Mouse (Mus musculus): ENCODE measurements around the gene Golga4. TPM values are rescaled to one million over a fixed set of nuclear protein-coding genes. Genes with fewer than 3 reads are reported as not detected.
"Not testable (repeated sequence)": the region's sequence is repeated elsewhere in the genome, so short reads cannot be mapped to it uniquely, and the experiment has no call there.

Golga4 gene
- polyA plus RNA-seq, 1 experiment from 2014 or later, result 67.5 TPM

DNA sequence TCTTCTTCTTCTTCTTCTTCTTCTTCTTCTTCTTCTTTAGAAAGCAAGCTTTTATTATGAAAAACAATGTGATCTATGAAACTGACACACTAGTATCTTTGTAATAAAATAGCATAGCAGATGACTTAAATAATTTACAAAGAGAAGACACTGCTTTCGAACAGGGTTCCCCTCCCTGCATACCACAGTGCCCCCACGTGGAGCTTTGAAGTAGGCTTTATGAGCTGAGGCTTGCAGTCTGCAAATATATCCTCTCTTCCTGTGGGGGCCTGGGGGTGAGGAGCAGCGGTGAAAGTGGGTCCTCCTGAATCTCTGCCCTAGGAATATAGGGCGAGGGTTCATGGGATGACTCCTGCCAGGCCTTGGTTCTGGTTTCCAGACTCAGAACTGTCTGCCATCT, 64.8 kb downstream of the Golga4 start:
- WGBS (ENCODE audit: missing documents), result 90% methylated on average over 4 of the region's 4 CpGs
- no peak overlapping the region for H3K27ac ChIP-seq
- H3K4me3 ChIP-seq (ENCODE audit: inconsistent target), result no peak overlapping the region
- H3K36me3 ChIP-seq (ENCODE audit: inconsistent target), result peaks cover 86% of the 10 kb centered on the region
- H3K79me2 ChIP-seq (ENCODE audit: inconsistent target), result no peaks in the 10 kb centered on the region

DNA sequence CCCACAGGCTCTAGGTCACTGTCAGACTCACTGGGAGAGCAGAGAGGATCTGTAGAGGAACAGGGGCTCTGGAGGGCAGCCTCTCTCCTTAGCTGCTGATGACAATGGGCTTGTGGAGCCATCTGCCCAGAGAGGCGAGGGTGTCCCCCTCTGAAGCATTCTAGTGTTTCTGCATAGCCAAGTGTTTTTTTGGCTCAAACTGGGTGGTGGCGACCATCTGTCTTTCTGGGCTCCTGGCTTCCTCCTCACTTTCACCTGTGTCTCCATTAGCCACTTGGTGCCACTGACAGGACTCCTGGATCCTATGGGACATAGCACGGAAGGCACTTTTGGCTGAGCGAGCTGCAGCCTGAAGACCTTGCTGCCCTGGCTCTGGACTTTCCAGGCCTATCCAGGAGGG, 65.6 kb downstream of the Golga4 start:
- no peak overlapping the region for H3K27ac ChIP-seq
- H3K79me2 ChIP-seq (ENCODE audit: inconsistent target), result no peaks in the 10 kb centered on the region
- peaks cover 86% of the 10 kb centered on the region for H3K36me3 ChIP-seq (ENCODE audit: inconsistent target)
- no peak overlapping the region for H3K4me3 ChIP-seq (ENCODE audit: inconsistent target)
- WGBS (ENCODE audit: missing documents), result 94% methylated on average over 4 of the region's 4 CpGs

DNA sequence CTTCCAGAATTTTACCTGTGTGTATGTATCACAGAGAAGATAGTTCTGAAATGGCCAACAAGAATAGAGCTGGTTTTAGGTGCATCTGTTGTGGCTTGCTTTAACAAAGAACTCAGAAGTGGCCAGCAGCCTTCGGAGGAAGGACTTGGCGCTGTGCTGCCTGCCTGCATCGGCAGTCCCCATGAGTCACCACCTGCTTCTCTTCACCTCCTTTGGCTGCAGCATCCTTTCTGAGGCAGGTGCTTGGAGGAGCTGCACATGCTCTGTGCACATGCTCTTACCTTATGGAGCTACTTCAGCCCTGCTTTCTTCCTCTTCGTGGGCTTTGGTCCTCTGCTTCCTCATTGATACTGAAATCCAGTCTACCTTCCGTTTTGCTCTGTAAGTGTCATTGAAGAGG, 68.8 kb downstream of the Golga4 start:
- WGBS (ENCODE audit: missing documents), result 78% methylated on average over 5 of the region's 5 CpGs
- H3K79me2 ChIP-seq (ENCODE audit: inconsistent target), result no peaks in the 10 kb centered on the region
- H3K27ac ChIP-seq, result no peak overlapping the region
- no peak overlapping the region for H3K4me3 ChIP-seq (ENCODE audit: inconsistent target)
- H3K36me3 ChIP-seq (ENCODE audit: inconsistent target), result peaks cover 85% of the 10 kb centered on the region

DNA sequence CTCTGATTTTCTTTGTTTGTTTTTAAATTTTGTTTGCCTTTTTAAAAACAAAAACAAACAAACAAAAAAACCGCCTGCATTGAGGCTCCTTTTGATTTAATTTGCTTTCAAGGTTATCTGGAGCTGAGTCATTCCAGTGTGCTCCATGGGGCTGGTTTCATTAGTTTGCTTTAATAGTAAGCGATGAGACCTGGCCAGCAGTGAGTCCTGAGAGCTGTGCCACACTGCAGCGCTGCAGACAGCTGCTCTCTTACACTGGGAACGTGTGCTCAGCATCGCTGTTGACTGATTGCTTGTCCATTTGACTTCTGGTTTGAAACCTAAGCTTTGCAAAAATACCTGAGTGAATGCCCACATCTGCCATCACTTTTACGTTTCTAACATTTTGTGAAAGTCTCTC, 74.3 kb downstream of the Golga4 start:
- Histone ChIP-seq H3K27ac (no peak overlapping the region), H3K79me2 (ENCODE audit: inconsistent target) (no peaks in the 10 kb centered on the region), H3K4me3 (ENCODE audit: inconsistent target) (no peak overlapping the region), H3K36me3 (ENCODE audit: inconsistent target) (peaks cover 70% of the 10 kb centered on the region)
- WGBS (ENCODE audit: missing documents), result 95% methylated on average over 6 of the region's 6 CpGs

DNA sequence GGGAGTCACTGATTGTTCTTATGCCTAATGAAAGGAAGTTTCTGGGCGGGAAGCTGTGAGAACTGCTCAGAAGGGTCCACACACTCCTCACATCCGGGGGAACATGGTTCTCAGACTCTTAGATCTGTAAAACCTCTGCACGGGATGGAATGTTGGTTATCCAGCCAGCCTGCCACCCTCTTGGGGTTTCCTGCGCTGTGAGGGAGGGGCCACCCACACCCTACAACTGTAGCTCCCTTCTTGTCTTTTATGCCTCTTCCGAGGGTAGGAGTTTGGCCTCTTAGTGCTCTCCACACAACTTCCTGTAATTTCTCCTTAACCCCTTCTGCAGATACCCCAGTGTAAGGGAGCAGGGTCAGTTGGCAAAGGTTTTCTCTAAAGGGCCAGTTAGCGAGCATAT, 76.7 kb downstream of the Golga4 start:
- Histone ChIP-seq H3K4me3 (ENCODE audit: inconsistent target) (no peak overlapping the region), H3K27ac (no peak overlapping the region), H3K36me3 (ENCODE audit: inconsistent target) (peaks cover 47% of the 10 kb centered on the region), H3K79me2 (ENCODE audit: inconsistent target) (no peaks in the 10 kb centered on the region)
- 42% methylated on average over 6 of the region's 6 CpGs for WGBS (ENCODE audit: missing documents)

DNA sequence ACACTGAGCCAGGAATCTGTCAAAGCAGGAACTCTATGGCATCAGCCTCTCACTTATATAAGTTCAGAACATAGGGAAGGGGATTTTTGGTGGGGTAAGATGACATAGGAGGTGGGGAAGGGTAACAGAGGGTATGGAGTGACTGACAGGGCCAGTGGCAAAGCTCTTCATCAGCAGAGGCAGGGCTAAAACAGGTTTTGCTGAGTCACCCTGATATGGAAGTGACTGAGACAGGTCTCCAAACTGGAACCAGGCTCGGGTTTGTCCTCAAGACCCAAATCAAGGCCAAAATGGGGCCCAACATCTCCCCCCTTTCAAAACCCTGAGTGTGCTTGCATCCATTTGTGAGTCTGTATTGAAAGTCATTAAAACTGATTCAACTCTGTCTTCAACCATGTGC, 78.8 kb downstream of the Golga4 start:
- Histone ChIP-seq H3K27ac (no peak overlapping the region), H3K36me3 (ENCODE audit: inconsistent target) (peaks cover 27% of the 10 kb centered on the region), H3K4me3 (ENCODE audit: inconsistent target) (no peak overlapping the region), H3K79me2 (ENCODE audit: inconsistent target) (no peaks in the 10 kb centered on the region)
- WGBS (ENCODE audit: missing documents), result 0% methylated on average over 1 of the region's 1 CpGs

DNA sequence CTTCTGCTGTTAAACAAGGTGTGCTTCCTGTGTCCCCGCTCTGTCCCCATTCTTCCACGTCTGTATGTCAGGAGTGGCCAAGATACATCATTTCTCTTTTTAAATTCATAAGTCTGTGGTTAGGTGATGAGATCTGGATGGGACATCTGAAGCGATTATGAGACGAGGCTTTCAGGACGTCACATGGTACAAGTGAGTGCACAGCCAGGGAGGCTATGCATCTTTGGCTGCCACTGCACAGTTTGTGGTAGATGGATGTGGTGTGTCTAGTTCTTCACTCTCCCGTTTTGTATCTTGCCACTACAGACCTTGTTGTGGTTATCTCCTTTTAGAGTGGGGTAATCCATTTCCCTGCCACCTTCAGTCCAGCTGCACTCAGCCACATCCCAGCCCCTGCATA, 79.9 kb downstream of the Golga4 start:
- no peak overlapping the region for H3K27ac ChIP-seq

DNA sequence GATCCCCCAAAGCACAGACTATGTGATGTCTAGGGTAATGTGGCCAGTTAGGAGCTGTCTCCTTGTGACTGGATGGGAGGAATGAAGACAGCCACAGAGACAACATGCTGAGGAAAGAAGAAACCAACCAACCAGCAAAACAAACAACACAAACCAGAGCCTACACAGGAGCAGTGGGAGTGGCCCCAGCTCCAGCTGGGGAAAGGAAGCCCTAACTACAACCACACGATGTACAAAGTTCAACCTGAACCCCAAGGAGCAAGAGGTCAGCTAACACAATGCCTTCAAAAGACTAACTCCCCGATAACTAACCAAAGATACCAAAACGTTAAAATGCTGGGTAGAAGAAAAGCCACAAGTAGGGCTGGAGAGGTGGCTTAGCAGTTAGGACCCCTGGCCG, 81.0 kb downstream of the Golga4 start:
- Histone ChIP-seq H3K4me3 (ENCODE audit: inconsistent target) (no peak overlapping the region), H3K36me3 (ENCODE audit: inconsistent target) (peaks cover 8% of the 10 kb centered on the region; the same call in 1 of the 2 replicates), H3K79me2 (ENCODE audit: inconsistent target) (no peaks in the 10 kb centered on the region), H3K27ac (no peak overlapping the region)
- 71% methylated on average over 4 of the region's 4 CpGs for WGBS (ENCODE audit: missing documents)

More for the DNA sequence above, 79.9 kb downstream of the Golga4 start:
- Histone ChIP-seq H3K79me2 (ENCODE audit: inconsistent target) (no peaks in the 10 kb centered on the region), H3K4me3 (ENCODE audit: inconsistent target) (no peak overlapping the region), H3K36me3 (ENCODE audit: inconsistent target) (peaks cover 17% of the 10 kb centered on the region)
- WGBS (ENCODE audit: missing documents), result 70% methylated on average over 6 of the region's 6 CpGs

DNA sequence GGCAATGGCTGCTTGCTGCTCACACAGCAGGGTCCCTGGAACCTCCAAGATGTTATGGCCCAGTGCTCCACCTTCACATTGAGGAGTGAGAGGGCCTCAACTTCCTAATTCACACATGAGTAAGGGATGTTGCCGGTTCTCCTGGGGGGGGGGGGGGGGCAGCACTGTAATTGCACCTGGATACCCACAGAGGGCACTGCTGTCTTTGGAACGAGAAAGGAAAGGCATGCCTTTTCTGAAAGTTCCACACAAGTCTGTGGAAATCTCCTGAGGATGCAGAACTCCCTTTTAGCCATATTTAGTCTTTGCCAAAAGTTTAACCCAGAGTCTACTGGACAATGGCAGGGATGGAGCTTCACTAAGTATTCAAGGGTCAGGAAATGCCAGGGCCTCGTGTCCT, 83.2 kb downstream of the Golga4 start:
- WGBS (ENCODE audit: missing documents), result 21% methylated on average over 3 of the region's 3 CpGs
- Histone ChIP-seq H3K36me3 (ENCODE audit: inconsistent target) (no peaks in the 10 kb centered on the region), H3K27ac (no peak overlapping the region)

DNA sequence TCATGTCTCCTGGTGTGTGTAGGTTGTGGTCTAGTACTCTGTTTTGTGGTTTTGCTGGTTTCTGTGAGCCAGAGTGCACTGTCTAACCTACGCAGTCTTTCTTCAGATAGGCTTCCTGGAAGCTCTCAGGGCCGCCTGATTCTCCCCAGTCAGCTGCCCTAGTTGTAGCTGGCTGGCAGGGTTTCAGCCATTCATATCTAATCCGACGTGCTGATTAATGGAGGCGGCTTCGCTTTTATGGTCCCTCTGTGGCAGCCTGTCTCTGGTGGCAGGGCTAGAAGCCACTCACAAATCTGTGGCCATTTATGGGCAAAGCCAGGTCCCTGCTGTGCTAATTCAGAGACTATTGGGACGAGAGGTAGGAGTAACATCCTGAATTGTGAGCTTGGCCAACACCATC, 84.2 kb downstream of the Golga4 start:
- 68% methylated on average over 7 of the region's 7 CpGs for WGBS (ENCODE audit: missing documents)
- no peak overlapping the region for H3K4me3 ChIP-seq (ENCODE audit: inconsistent target)
- H3K36me3 ChIP-seq (ENCODE audit: inconsistent target), result no peaks in the 10 kb centered on the region
- H3K79me2 ChIP-seq (ENCODE audit: inconsistent target), result no peaks in the 10 kb centered on the region
- H3K27ac ChIP-seq, result no peak overlapping the region

More for the DNA sequence above, 83.2 kb downstream of the Golga4 start:
- Histone ChIP-seq H3K4me3 (ENCODE audit: inconsistent target) (no peak overlapping the region), H3K79me2 (ENCODE audit: inconsistent target) (no peaks in the 10 kb centered on the region)

DNA sequence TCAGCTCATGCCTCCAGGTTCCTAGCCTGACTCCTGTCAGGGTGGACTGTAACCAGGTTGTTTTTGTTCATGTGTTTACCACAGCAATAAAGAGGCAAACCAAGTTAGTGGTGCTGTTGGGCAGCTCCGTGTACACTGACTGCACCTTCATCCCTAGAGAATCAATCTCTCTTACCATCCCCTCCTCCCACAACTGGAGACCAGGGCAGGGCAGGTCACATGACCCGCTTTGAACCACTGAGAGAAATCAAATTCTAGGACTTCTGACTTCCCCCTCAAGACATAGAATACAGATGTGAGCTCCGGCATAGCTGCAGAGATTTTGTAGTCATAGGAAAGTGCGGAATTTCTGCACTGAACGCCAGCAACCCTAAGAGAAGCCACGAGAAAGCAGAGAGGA, 85.6 kb downstream of the Golga4 start:
- no peak overlapping the region for H3K4me3 ChIP-seq (ENCODE audit: inconsistent target)
- 89% methylated on average over 6 of the region's 6 CpGs for WGBS (ENCODE audit: missing documents)
- H3K79me2 ChIP-seq (ENCODE audit: inconsistent target), result no peaks in the 10 kb centered on the region
- no peaks in the 10 kb centered on the region for H3K36me3 ChIP-seq (ENCODE audit: inconsistent target)
- no peak overlapping the region for H3K27ac ChIP-seq

DNA sequence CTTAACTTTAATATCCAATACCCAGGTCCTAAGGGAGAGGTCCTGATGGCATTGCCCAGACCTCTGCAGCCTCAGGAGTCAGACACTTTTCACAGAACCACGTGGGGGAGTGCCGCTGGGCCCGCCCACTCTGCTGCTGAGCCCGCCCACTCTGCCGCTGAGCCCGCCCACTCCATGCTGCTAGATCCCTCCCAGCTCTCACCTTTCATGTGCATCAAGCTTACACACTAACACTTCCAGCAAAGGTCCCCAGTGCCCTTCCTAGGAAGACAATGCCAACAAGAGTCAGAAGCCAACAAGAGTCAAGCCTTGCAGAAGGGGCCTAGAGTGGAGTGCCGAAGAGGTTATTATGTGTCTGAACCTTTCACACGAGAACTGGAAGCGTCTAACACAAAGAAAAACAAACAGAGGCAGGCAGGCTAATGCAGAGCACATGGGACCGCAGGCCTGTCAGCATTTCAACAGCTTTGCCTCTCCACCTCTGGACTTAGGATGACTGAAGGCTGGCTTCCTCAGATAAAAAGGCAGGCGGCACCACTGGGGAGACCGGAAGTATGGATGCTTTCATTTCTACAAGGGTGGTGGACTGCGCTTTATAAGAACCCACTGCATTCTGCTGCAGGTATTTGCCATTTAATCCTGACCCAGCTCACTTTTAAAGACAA, 86.7 kb downstream of the Golga4 start:
- no peak overlapping the region for H3K4me3 ChIP-seq (ENCODE audit: inconsistent target)
- no peaks in the 10 kb centered on the region for H3K36me3 ChIP-seq (ENCODE audit: inconsistent target)
- 58% methylated on average over 12 of the region's 13 CpGs for WGBS (ENCODE audit: missing documents)
- no peaks in the 10 kb centered on the region for H3K79me2 ChIP-seq (ENCODE audit: inconsistent target)
- no peak overlapping the region for H3K27ac ChIP-seq

DNA sequence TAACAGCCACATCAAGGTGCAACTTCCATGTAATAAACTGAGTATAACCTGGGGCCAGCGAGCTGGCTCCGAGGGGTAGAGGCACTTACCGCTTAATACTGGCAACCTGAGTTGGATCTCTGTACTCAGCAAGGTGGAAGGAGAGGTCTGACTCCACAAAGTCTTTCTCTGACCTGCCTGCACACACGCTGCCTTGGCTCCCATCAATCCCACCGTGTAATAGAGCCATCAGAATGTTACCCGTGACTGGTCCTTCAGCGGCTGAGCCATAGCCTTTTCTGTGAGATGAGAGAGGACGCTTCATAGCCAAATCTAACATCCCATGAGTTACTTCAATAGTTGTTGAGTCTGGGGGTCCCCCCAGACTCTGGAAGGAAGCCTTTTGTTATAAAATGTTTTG, 87.4 kb downstream of the Golga4 start:
- Histone ChIP-seq H3K27ac (no peak overlapping the region), H3K79me2 (ENCODE audit: inconsistent target) (no peaks in the 10 kb centered on the region), H3K4me3 (ENCODE audit: inconsistent target) (no peak overlapping the region), H3K36me3 (ENCODE audit: inconsistent target) (no peaks in the 10 kb centered on the region)
- 96% methylated on average over 8 of the region's 8 CpGs for WGBS (ENCODE audit: missing documents)

DNA sequence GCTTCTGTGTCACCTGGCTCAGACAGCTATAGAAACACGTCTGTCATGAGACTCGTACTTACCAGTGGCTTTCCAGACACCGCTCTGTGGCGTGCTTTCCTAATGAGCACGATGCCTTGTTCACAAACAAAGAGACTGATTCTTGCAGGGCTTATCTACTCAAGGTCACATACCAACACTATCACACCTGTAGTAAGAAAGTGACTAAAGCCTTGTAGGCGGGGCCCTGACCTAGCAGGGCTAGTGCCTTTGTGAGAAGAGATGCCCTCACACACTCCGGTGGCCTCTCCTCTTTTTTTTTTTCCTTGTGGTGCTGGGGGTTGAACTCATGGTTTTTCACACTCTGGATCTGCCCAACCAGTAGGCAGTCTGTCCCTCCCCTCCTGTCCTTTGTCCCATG, 90.7 kb downstream of the Golga4 start:
- WGBS (ENCODE audit: missing documents), result 98% methylated on average over 7 of the region's 7 CpGs

DNA sequence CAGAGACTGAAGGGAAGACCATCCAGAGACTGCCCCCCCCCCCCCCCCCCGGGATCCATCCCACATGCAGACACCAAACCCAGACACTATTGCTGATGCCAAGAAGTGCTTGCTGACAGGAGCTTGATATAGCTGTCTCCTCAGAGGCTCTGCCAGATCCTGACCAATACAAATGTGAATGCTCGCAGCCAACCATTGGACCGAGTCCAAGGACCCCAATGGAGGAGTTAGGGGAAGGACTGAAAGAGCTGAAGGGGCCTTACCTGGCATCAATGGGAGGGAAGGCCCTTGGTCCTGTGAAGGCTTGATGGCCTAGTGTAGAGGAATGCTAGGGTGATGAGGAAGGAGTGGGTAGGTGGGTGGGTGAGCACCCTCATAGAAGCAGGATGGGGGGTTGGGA, 94.3 kb downstream of the Golga4 start:
- not testable (repeated sequence) for H3K36me3 ChIP-seq (ENCODE audit: inconsistent target); H3K79me2 ChIP-seq (ENCODE audit: inconsistent target); H3K4me3 ChIP-seq (ENCODE audit: inconsistent target); H3K27ac ChIP-seq
- 87% methylated on average over 3 of the region's 3 CpGs for WGBS (ENCODE audit: missing documents)

More for the DNA sequence above, 90.7 kb downstream of the Golga4 start:
- no peak overlapping the region for H3K4me3 ChIP-seq (ENCODE audit: inconsistent target)
- no peaks in the 10 kb centered on the region for H3K36me3 ChIP-seq (ENCODE audit: inconsistent target)
- no peaks in the 10 kb centered on the region for H3K79me2 ChIP-seq (ENCODE audit: inconsistent target)
- H3K27ac ChIP-seq, result no peak overlapping the region

DNA sequence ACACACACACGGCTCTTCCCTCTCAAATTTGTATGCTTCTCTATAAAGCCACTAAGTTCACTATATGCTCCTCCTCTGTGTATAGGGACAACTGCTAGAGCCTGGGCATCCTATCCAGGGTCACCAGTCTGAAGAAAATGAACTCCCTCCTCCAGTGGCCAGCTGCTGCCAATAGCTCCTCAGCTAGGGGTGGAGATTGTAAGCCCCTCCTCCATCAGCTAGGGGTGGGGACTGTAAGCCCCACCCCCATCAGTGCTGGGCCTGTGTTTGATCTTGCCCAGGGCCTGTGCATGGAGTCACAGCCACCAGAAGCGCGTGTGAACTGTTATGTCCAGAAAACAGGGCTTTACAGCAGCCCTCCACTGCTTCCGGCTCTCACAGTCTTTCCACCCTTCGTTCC, 96.5 kb downstream of the Golga4 start:
- H3K36me3 ChIP-seq (ENCODE audit: inconsistent target), result no peaks in the 10 kb centered on the region
- no peak overlapping the region for H3K4me3 ChIP-seq (ENCODE audit: inconsistent target)
- H3K27ac ChIP-seq, result no peak overlapping the region
- H3K79me2 ChIP-seq (ENCODE audit: inconsistent target), result no peaks in the 10 kb centered on the region
- 91% methylated on average over 4 of the region's 5 CpGs for WGBS (ENCODE audit: missing documents)

Data from macrophage (primary cell).